ENCODE assay signal across 2 mouse cellular contexts in the genomic region with DNA sequence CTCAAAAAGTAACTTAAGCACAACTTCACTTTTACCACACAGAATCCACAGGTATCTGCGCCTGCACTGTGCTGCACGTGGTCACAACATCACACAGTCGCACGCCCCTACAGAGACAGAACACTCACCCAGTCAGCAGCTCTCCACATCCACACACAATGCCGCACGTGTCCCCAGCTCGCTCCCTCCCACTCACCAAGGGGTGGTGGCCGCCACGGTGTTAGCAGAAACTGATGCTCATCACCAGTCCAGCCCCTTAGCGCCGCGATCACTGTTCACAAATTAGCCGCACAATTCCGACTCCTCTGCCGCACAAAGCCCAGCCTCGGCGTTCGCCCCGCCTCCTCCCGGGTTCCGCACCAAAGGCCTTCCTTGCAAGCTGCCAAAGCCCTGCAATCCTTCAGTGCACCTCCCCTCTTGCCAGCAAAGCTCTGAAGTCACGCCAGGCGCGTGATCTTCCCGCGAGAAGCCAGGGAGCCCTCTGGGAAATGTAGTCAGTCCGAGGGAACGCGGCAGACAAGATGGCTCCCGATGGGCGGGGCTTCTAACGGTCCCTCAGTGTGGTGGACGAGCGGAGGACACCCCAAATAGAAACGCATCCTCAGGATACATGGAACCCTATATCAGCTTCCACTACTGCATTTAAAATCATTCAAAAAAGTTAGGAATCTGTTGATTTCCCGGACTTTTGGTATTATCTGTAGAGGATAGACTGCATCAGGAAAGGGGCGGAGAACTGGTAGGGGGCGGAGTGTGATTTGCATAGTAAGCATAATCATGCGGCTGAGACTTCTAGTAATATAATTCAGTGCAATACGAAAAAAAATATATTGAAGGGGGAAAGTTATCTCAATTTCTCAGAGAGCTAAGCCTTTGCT.
TF ChIP-seq lines count a peak whose summit lies in the region.

A gene (minus strand): TSS at position 319 of the 878 bp plus-strand sequence.
A gene (minus strand): TSS at position 436 of the 878 bp plus-strand sequence.

TF ChIP-seq in C2C12, 6 proteins besides CTCF, POLR2A, EP300 and RAD21 (continued from another document):
- TF ChIP-seq FOSL1 (IDR thresholded peaks at IDR 0.05; ENCODE audit: insufficient read depth, low read length, poor library complexity, severe bottlenecking) (no peak), USF1 (IDR thresholded peaks at IDR 0.05; ENCODE audit: low read depth) (peak; percentile 68), MYOD1 (IDR thresholded peaks at IDR 0.05; ENCODE audit: control insufficient read depth, insufficient read length, low read depth) (no peak), CEBPB (IDR thresholded peaks at IDR 0.05; ENCODE audit: low read depth) (no peak)

TF ChIP-seq in myocyte, 11 proteins besides CTCF, POLR2A, EP300 and RAD21 (continued from another document):
- TF ChIP-seq CEBPB (IDR thresholded peaks at IDR 0.05; ENCODE audit: insufficient read depth, poor library complexity, severe bottlenecking): no peak
- peak; percentile 71 for TF ChIP-seq USF1 (IDR thresholded peaks at IDR 0.05; ENCODE audit: low read depth)
- TF ChIP-seq REST (IDR thresholded peaks at IDR 0.05; ENCODE audit: insufficient read depth, insufficient read length): no peak
- TF ChIP-seq SRF (IDR thresholded peaks at IDR 0.05; ENCODE audit: control insufficient read depth, insufficient read length, low read depth): no peak
- peak in 1 of 3 experiments; percentile 27 for TF ChIP-seq MYOG (IDR thresholded peaks at IDR 0.05; ENCODE audit: control insufficient read depth in 1 of 3, insufficient read depth in 1 of 3, insufficient read length in 2 of 3, low read depth in 2 of 3)
- TF ChIP-seq E2F4 (IDR thresholded peaks at IDR 0.05; ENCODE audit: insufficient read depth): no peak
- TF ChIP-seq MYOD1 (IDR thresholded peaks at IDR 0.05; ENCODE audit: control insufficient read depth in 1 of 3, insufficient read length in 2 of 3, low read depth in 2 of 3): no peak
- no peak for TF ChIP-seq TCF12 (IDR thresholded peaks at IDR 0.05; ENCODE audit: insufficient read depth, poor library complexity, severe bottlenecking)
- no peak for TF ChIP-seq TCF3 (IDR thresholded peaks at IDR 0.05; ENCODE audit: insufficient read length, low read depth)
- TF ChIP-seq MAX (IDR thresholded peaks at IDR 0.05; ENCODE audit: low read depth): peak; percentile 72
